Mouse (Mus musculus) embryonic facial prominence, embryonic 14.5 days (tissue): Measurements from ENCODE around the gene Ppp1r13b. TPM values are rescaled to one million over a fixed set of nuclear protein-coding genes. Genes with fewer than 3 reads are reported as not detected.

Experiments
- ATAC-seq: fragments of 200-750 bp; cut with Nextera tagmentation; 2 replicates; pipeline ENCODE4 v1.8.0; 2017; ENCODE audit warnings: low read depth, moderate number of reproducible peaks, moderate TSS enrichment
- DNase-seq: peaks from one replicate; pipeline ENCODE4 v3.0.0-alpha.2; 2015; ENCODE audit warnings: low spot score
- H3K27ac ChIP-seq: fragments of 300-500 bp; sonication (generic); replicated peaks from 2 replicates; pipeline ENCODE4 v1.5.1; 2014; ENCODE audit warnings: low read depth, mild to moderate bottlenecking, low read length, moderate library complexity
- H3K27me3 ChIP-seq: fragments of 300-500 bp; sonication (generic); replicated peaks from 2 replicates; pipeline ENCODE4 v1.6.1; 2014; ENCODE audit warnings: low read length; ENCODE audit not compliant: control insufficient read depth, insufficient read depth
- H3K36me3 ChIP-seq: fragments of 300-500 bp; sonication (generic); 2 replicates; pipeline ENCODE4 v1.6.1; 2014; ENCODE audit warnings: low read length, mixed read lengths; ENCODE audit not compliant: control insufficient read depth, insufficient read depth
- H3K4me1 ChIP-seq: fragments of 300-500 bp; sonication (generic); 2 replicates; pipeline ENCODE4 v1.6.1; 2014; ENCODE audit warnings: antibody characterized with exemption, low read length; ENCODE audit not compliant: control insufficient read depth, insufficient read depth
- H3K4me2 ChIP-seq: fragments of 300-500 bp; sonication (generic); 2 replicates; pipeline ENCODE4 v1.6.1; 2014; ENCODE audit warnings: low read depth, mild to moderate bottlenecking, low read length, moderate library complexity, mixed read lengths
- H3K4me3 ChIP-seq: fragments of 300-500 bp; sonication (generic); 2 replicates; pipeline ENCODE4 v1.5.1; 2014; ENCODE audit warnings: low read depth, mild to moderate bottlenecking, low read length
- H3K9ac ChIP-seq: fragments of 300-500 bp; sonication (generic); 2 replicates; pipeline ENCODE4 v1.6.1; 2014; ENCODE audit warnings: low read depth, mild to moderate bottlenecking, low read length, moderate library complexity, mixed read lengths
- H3K9me3 ChIP-seq: fragments of 300-500 bp; sonication (generic); 2 replicates; pipeline ENCODE4 v1.6.1; 2016; ENCODE audit warnings: low read length; ENCODE audit not compliant: control insufficient read depth
- WGBS: fragments of 180-500 bp; shearing (Covaris S2); extraction: QIAGEN DNeasy Blood & Tissue Kit; methylation state at CpG from one replicate; pipeline ENCODE4 v1.1.7; 2014; 5-methylcytosine and 5-hydroxymethylcytosine counted together
- polyA plus RNA-seq: library from polyadenylated mRNA; unstranded; fragments of >200 nt; fragmentation: Nextera tagmentation; extraction: Ambion mirVana; gene quantifications from 2 replicates; pipeline ENCODE4 v1.2.1, GENCODE M21; 2014

The Ppp1r13b gene
- polyA plus RNA-seq, 1 experiment from 2014 or later = 15.3 TPM

GRCm38 (mm10) chr12:111851745-111852144 lies 56.2 kb downstream of the Ppp1r13b start:
- no peak overlapping the region for H3K27ac ChIP-seq
- DNase-seq (peak; percentile 75), ATAC-seq (peak; percentile 65; the same call in 1 of the 2 replicates)
- no peaks in the 10 kb centered on the region for H3K9me3 ChIP-seq
- peaks cover 5% of the 10 kb centered on the region; the same call in 1 of the 2 replicates for H3K4me1 ChIP-seq
- H3K27me3 ChIP-seq = no peaks in the 10 kb centered on the region
- no peak overlapping the region for H3K4me3 ChIP-seq
- WGBS = 68% methylated on average over 5 of the region's 5 CpGs
- no peak overlapping the region for H3K4me2 ChIP-seq
- H3K9ac ChIP-seq = no peak overlapping the region
- no peaks in the 10 kb centered on the region for H3K36me3 ChIP-seq

GRCm38 (mm10) chr12:111851235-111851634 lies 56.7 kb downstream of the Ppp1r13b start:
- 53% methylated on average over 2 of the region's 2 CpGs for WGBS
- Histone ChIP-seq H3K27me3 (no peaks in the 10 kb centered on the region), H3K4me2 (no peak overlapping the region), H3K4me1 (peaks cover 5% of the 10 kb centered on the region; the same call in 1 of the 2 replicates), H3K9ac (no peak overlapping the region), H3K4me3 (no peak overlapping the region), H3K9me3 (no peaks in the 10 kb centered on the region), H3K36me3 (no peaks in the 10 kb centered on the region), H3K27ac (0 out of 2 replicates have a peak overlapping the region, but pooled peaks have one; percentile 18)
- DNase-seq = no peak
- no peak for ATAC-seq

GRCm38 (mm10) chr12:111848300-111848798 lies 59.6 kb downstream of the Ppp1r13b start:
- H3K36me3 ChIP-seq = peaks cover 2% of the 10 kb centered on the region; the same call in 1 of the 2 replicates
- ATAC-seq = no peak; the same call in 1 of the 2 replicates
- no peaks in the 10 kb centered on the region for H3K9me3 ChIP-seq
- H3K27ac ChIP-seq = no peak overlapping the region
- peaks cover 5% of the 10 kb centered on the region; the same call in 1 of the 2 replicates for H3K4me1 ChIP-seq
- 47% methylated on average over 9 of the region's 9 CpGs for WGBS
- DNase-seq = peak; percentile 15
- no peaks in the 10 kb centered on the region for H3K27me3 ChIP-seq
- H3K4me2 ChIP-seq = no peak overlapping the region
- H3K9ac ChIP-seq = no peak overlapping the region
- no peak overlapping the region for H3K4me3 ChIP-seq

GRCm38 (mm10) chr12:111846815-111847214 lies 61.1 kb downstream of the Ppp1r13b start:
- H3K4me2 ChIP-seq = no peak overlapping the region
- DNase-seq (no peak), ATAC-seq (no peak)
- no peak overlapping the region for H3K9ac ChIP-seq
- H3K27me3 ChIP-seq = no peaks in the 10 kb centered on the region
- 86% methylated on average over 10 of the region's 10 CpGs for WGBS
- H3K36me3 ChIP-seq = peaks cover 10% of the 10 kb centered on the region; the same call in 1 of the 2 replicates
- no peak overlapping the region for H3K27ac ChIP-seq
- H3K4me3 ChIP-seq = no peak overlapping the region
- H3K9me3 ChIP-seq = no peaks in the 10 kb centered on the region
- peaks cover 2% of the 10 kb centered on the region; the same call in 1 of the 2 replicates for H3K4me1 ChIP-seq

- H3K27me3 ChIP-seq = no peaks in the 10 kb centered on the region
- no peak for DNase-seq
- H3K36me3 ChIP-seq = peaks cover 12% of the 10 kb centered on the region; the same call in 1 of the 2 replicates
- 89% methylated on average over 4 of the region's 4 CpGs for WGBS
- no peak overlapping the region for H3K4me3 ChIP-seq
- H3K4me2 ChIP-seq = no peak overlapping the region
- H3K27ac ChIP-seq = no peak overlapping the region
- no peaks in the 10 kb centered on the region for H3K9me3 ChIP-seq
- no peaks in the 10 kb centered on the region for H3K4me1 ChIP-seq
- H3K9ac ChIP-seq = no peak overlapping the region
- no peak for ATAC-seq
Observed at GRCm38 (mm10) chr12:111845953-111846352, 62.0 kb downstream of the Ppp1r13b start.

GRCm38 (mm10) chr12:111843470-111843869 lies 64.4 kb downstream of the Ppp1r13b start:
- H3K4me3 ChIP-seq = no peak overlapping the region
- WGBS = 44% methylated on average over 2 of the region's 2 CpGs

GRCm38 (mm10) chr12:111842565-111843433 lies 65.1 kb downstream of the Ppp1r13b start:
- ATAC-seq = no peak
- no peak for DNase-seq
- Histone ChIP-seq H3K27me3 (no peaks in the 10 kb centered on the region), H3K4me1 (no peaks in the 10 kb centered on the region), H3K9me3 (no peaks in the 10 kb centered on the region), H3K36me3 (peaks cover 41% of the 10 kb centered on the region; the same call in 1 of the 2 replicates), H3K9ac (no peak overlapping the region), H3K4me2 (no peak overlapping the region), H3K27ac (no peak overlapping the region), H3K4me3 (no peak overlapping the region)
- 72% methylated on average over 15 of the region's 15 CpGs for WGBS

More at GRCm38 (mm10) chr12:111843470-111843869, 64.4 kb downstream of the Ppp1r13b start:
- H3K36me3 ChIP-seq = peaks cover 35% of the 10 kb centered on the region; the same call in 1 of the 2 replicates
- H3K4me1 ChIP-seq = no peaks in the 10 kb centered on the region
- DNase-seq = no peak
- H3K9me3 ChIP-seq = no peaks in the 10 kb centered on the region
- ATAC-seq = no peak
- H3K9ac ChIP-seq = no peak overlapping the region
- H3K27ac ChIP-seq = no peak overlapping the region
- H3K27me3 ChIP-seq = no peaks in the 10 kb centered on the region
- H3K4me2 ChIP-seq = no peak overlapping the region

GRCm38 (mm10) chr12:111833457-111833856 lies 74.5 kb downstream of the Ppp1r13b start:
- Histone ChIP-seq H3K9ac (no peak overlapping the region), H3K4me2 (no peak overlapping the region), H3K27me3 (no peaks in the 10 kb centered on the region), H3K4me3 (no peak overlapping the region), H3K9me3 (no peaks in the 10 kb centered on the region), H3K27ac (no peak overlapping the region), H3K4me1 (no peaks in the 10 kb centered on the region), H3K36me3 (peaks cover 94% of the 10 kb centered on the region)
- ATAC-seq = no peak
- WGBS = 87% methylated on average over 10 of the region's 10 CpGs
- no peak for DNase-seq
